Comparison of ENCODE assay signal across 8 mouse cellular contexts in the genomic region with DNA sequence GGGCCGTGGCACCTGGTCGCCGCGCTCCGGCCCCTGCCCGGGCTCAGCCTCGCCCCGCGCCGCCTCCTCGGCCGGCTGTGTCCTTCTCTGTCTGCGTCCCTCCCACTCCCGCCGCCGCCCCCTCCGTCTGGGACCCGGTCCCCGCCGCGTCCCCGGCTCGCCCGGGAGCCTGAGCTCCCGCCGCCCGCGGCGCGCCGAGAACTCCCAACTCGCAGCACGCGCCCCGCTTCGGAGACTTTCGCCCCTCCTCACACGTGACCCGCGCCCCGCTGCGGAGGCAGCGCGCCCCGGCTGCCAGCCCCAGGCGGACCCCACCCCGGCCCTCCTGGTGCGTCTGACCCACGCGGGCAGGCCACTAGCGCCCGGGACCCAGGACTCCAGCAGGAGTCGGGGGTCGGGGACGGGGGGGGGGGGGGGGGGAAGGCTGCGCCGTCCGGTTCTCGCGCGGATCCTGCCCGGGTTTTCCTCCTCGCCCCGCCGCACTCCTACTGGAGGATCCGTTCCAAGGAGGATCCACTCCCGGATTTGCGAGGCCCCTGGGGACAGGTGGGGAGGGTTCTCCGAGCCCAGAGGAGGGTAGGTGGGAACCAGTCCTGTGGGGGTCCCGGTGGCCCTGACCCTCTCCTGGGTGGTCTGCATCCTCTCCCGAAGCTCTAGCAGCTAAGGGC. TPM values are rescaled to one million over a fixed set of nuclear protein-coding genes. Genes with fewer than 3 reads are reported as not detected.
DNase-seq lines count a peak whose midpoint lies in the region; ATAC-seq lines count a peak whose summit lies in the region.

No protein-coding gene starts in this region.

- under 1% methylated on average over 59 of the region's 71 CpGs for WGBS in kidney, embryonic 15.5 days
- WGBS in liver, embryonic 13.5 days (ENCODE audit: insufficient replicate concordance), result under 1% methylated on average over 53 of the region's 71 CpGs
- under 1% methylated on average over 54 of the region's 71 CpGs for WGBS in neural tube, embryonic 14.5 days

- no peaks in the 10 kb centered on the region for H3K9me3 ChIP-seq in kidney, embryonic 15.5 days (replicated peaks)
- no peaks in the 10 kb centered on the region for H3K9me3 ChIP-seq in liver, embryonic 13.5 days (replicated peaks)
- no peaks in the 10 kb centered on the region for H3K9me3 ChIP-seq in neural tube, embryonic 14.5 days (ENCODE audit: control insufficient read depth, low read length)

- H3K9ac ChIP-seq in kidney, embryonic 15.5 days, result peak overlapping the region; percentile 37
- peak overlapping the region; percentile 43 for H3K9ac ChIP-seq in liver, embryonic 13.5 days
- H3K9ac ChIP-seq in neural tube, embryonic 14.5 days (replicated peaks; ENCODE audit: low read depth, low read length), result peak overlapping the region; percentile 41

- H3K27me3 ChIP-seq in kidney, embryonic 15.5 days, result peaks cover 98% of the 10 kb centered on the region
- peaks cover 100% of the 10 kb centered on the region for H3K27me3 ChIP-seq in liver, embryonic 13.5 days
- H3K27me3 ChIP-seq in neural tube, embryonic 14.5 days (ENCODE audit: control insufficient read depth, insufficient read depth, low read length), result peaks cover 50% of the 10 kb centered on the region

- H3K27ac ChIP-seq in kidney, embryonic 15.5 days, result no peak overlapping the region
- no peak overlapping the region for H3K27ac ChIP-seq in liver, embryonic 13.5 days
- H3K27ac ChIP-seq in neural tube, embryonic 14.5 days (ENCODE audit: low read depth, low read length), result no peak overlapping the region

- peak overlapping the region; percentile 98 for H3K4me2 ChIP-seq in kidney, embryonic 15.5 days
- H3K4me2 ChIP-seq in liver, embryonic 13.5 days, result peak overlapping the region; percentile 68
- peak overlapping the region; percentile 99 for H3K4me2 ChIP-seq in neural tube, embryonic 14.5 days (ENCODE audit: low read depth, low read length)

- H3K4me3 ChIP-seq in kidney, embryonic 15.5 days (replicated peaks), result peak overlapping the region; percentile 53
- peak overlapping the region; percentile 54 for H3K4me3 ChIP-seq in liver, embryonic 13.5 days (replicated peaks)
- H3K4me3 ChIP-seq in neural tube, embryonic 14.5 days (ENCODE audit: low read depth, low read length), result peak overlapping the region; percentile 50

- peak; percentile 56 for ATAC-seq in kidney, embryonic 15.5 days (replicated peaks; ENCODE audit: low FRiP score)
- no peak for ATAC-seq in liver, embryonic 13.5 days (ENCODE audit: low read depth)
- ATAC-seq in neural tube, embryonic 14.5 days (ENCODE audit: low read depth), result peak; percentile 56

- peak; percentile 50 to 61 for DNase-seq in adrenal gland, adult 18-20 months (ENCODE audit: low spot score in 2 of 2)
- DNase-seq in adrenal gland, adult 8-10 months, result no peak
- DNase-seq in embryo, embryonic 9.5 days (ENCODE audit: extremely low spot score), result peak; percentile 82
- peak; percentile 34 for DNase-seq in heart, adult 8-10 months (ENCODE audit: low spot score)
- no peak for DNase-seq in liver, embryonic 13.5 days
- DNase-seq in urinary bladder, postnatal 14 days (ENCODE audit: low spot score), result peak; percentile 67

- no peaks in the 10 kb centered on the region for H3K36me3 ChIP-seq in kidney, embryonic 15.5 days
- no peaks in the 10 kb centered on the region for H3K36me3 ChIP-seq in liver, embryonic 13.5 days
- H3K36me3 ChIP-seq in neural tube, embryonic 14.5 days (ENCODE audit: control insufficient read depth, insufficient read depth, low read length), result no peaks in the 10 kb centered on the region

- peaks cover 33% of the 10 kb centered on the region for H3K4me1 ChIP-seq in kidney, embryonic 15.5 days
- peaks cover 16% of the 10 kb centered on the region for H3K4me1 ChIP-seq in liver, embryonic 13.5 days (replicated peaks)
- H3K4me1 ChIP-seq in neural tube, embryonic 14.5 days (ENCODE audit: control insufficient read depth, insufficient read depth, low read length), result peaks cover 9% of the 10 kb centered on the region

RNA-seq across cellular contexts. Expression of gene Kcnj4, which starts 0.7 kb away (rescaled TPM):
- under 1 TPM in 1 of 2 experiments, not detected in 1; 0.42 TPM for total RNA-seq in adrenal gland, adult 18-20 months (2021)
- 1 to 10 TPM in 2 of 4 experiments, under 1 TPM in 2; 0.38 to 6.2 (median 2.8) TPM for total RNA-seq in adrenal gland, adult 8-10 months (2022)
- total RNA-seq in heart, adult 8-10 months (2022), result 1 to 10 TPM in 3 of 4 experiments, under 1 TPM in 1; 0.92 to 1.6 (median 1.4) TPM
- 0.08 and 0.12 TPM in 2 replicates for polyA plus RNA-seq in kidney, embryonic 15.5 days (2015; fragmentation: Nextera tagmentation; extraction: Ambion mirVana)
- not detected in 2 replicates for polyA plus RNA-seq in liver, embryonic 13.5 days (2015; fragmentation: Nextera tagmentation; extraction: Ambion mirVana)
- not detected in 2 replicates for polyA plus RNA-seq in neural tube, embryonic 14.5 days (2014; fragmentation: Nextera tagmentation; extraction: Ambion mirVana)

RNA-seq across cellular contexts. Expression of gene Kdelr3, which starts 10.5 kb away (rescaled TPM):
- 1 to 10 TPM; 1.6 to 4.0 TPM for total RNA-seq in adrenal gland, adult 18-20 months (2021)
- 1 to 10 TPM; 2.1 to 5.3 (median 2.8) TPM for total RNA-seq in adrenal gland, adult 8-10 months (2022)
- 1 to 10 TPM; 4.3 to 5.2 (median 4.5) TPM for total RNA-seq in heart, adult 8-10 months (2022)
- polyA plus RNA-seq in kidney, embryonic 15.5 days (2015; fragmentation: Nextera tagmentation; extraction: Ambion mirVana), result 69.5 and 71.8 TPM in 2 replicates
- polyA plus RNA-seq in liver, embryonic 13.5 days (2015; fragmentation: Nextera tagmentation; extraction: Ambion mirVana), result 6.2 and 6.4 TPM in 2 replicates
- polyA plus RNA-seq in neural tube, embryonic 14.5 days (2014; fragmentation: Nextera tagmentation; extraction: Ambion mirVana), result 3.9 and 11.6 TPM in 2 replicates

RNA-seq across cellular contexts. Expression of gene Ddx17, which starts 40.8 kb away (rescaled TPM):
- total RNA-seq in adrenal gland, adult 18-20 months (2021), result 100 to 1,000 TPM; 263 to 265 TPM
- 100 to 1,000 TPM; 277 to 438 (median 365) TPM for total RNA-seq in adrenal gland, adult 8-10 months (2022)
- 10 to 100 TPM; 67.0 to 82.8 (median 74.6) TPM for total RNA-seq in heart, adult 8-10 months (2022)
- 50.0 and 51.0 TPM in 2 replicates for polyA plus RNA-seq in kidney, embryonic 15.5 days (2015; fragmentation: Nextera tagmentation; extraction: Ambion mirVana)
- 12.1 and 12.6 TPM in 2 replicates for polyA plus RNA-seq in liver, embryonic 13.5 days (2015; fragmentation: Nextera tagmentation; extraction: Ambion mirVana)
- polyA plus RNA-seq in neural tube, embryonic 14.5 days (2014; fragmentation: Nextera tagmentation; extraction: Ambion mirVana), result 92.0 and 105 TPM in 2 replicates

RNA-seq across cellular contexts. Expression of gene Csnk1e, which starts 50.4 kb away (rescaled TPM):
- 10 to 100 TPM; 69.2 to 80.6 TPM for total RNA-seq in adrenal gland, adult 18-20 months (2021)
- total RNA-seq in adrenal gland, adult 8-10 months (2022), result 100 to 1,000 TPM in 2 of 4 experiments, 10 to 100 TPM in 2; 80.4 to 126 (median 97.1) TPM
- total RNA-seq in heart, adult 8-10 months (2022), result 10 to 100 TPM; 49.3 to 64.6 (median 56.6) TPM
- 87.0 and 90.6 TPM in 2 replicates for polyA plus RNA-seq in kidney, embryonic 15.5 days (2015; fragmentation: Nextera tagmentation; extraction: Ambion mirVana)
- polyA plus RNA-seq in liver, embryonic 13.5 days (2015; fragmentation: Nextera tagmentation; extraction: Ambion mirVana), result 10.4 and 11.4 TPM in 2 replicates
- 202 and 236 TPM in 2 replicates for polyA plus RNA-seq in neural tube, embryonic 14.5 days (2014; fragmentation: Nextera tagmentation; extraction: Ambion mirVana)

Comparison
In these comparisons a context has a peak if more than half of its experiments do, and no peak if none do; other contexts are left out.
1. DNase-seq: peak in adrenal gland, adult 18-20 months (2 of 2), embryo, embryonic 9.5 days (single experiment), heart, adult 8-10 months (single experiment) and urinary bladder, postnatal 14 days (single experiment); none in adrenal gland, adult 8-10 months (single experiment) and liver, embryonic 13.5 days (single experiment).
2. Peak in every context shown above with its lines, with median percentiles within 50 percentile points of each other: H3K4me2 ChIP-seq, H3K4me3 ChIP-seq and H3K9ac ChIP-seq.